Comparison of ENCODE assay signal across 11 mouse cellular contexts in genomic region chr7:36709974-36710373, GRCm38 (mm10). TPM values are rescaled to one million over a fixed set of nuclear protein-coding genes. Genes with fewer than 3 reads are reported as not detected.
DNase-seq lines count a peak whose midpoint lies in the region; ATAC-seq and TF ChIP-seq lines count a peak whose summit lies in the region.
"Had no signal": no experiment of that assay in that cellular context is flagged by ENCODE, and none has a peak within 500 bp of the region (broad histone marks: within the 10 kb centered on the region; RNA-seq: fewer than 3 reads in every experiment).

No protein-coding gene starts in this region.

- no peak for DNase-seq in kidney, adult 9 months
- DNase-seq in hindbrain, postnatal 0 days (ENCODE audit: low spot score): no peak
- DNase-seq in frontal cortex, postnatal 14 days (ENCODE audit: low spot score in 2 of 2): no peak
- DNase-seq in right cerebral cortex, postnatal 4 days: no peak
- no peak for DNase-seq in MN1 (ENCODE audit: low spot score)
- DNase-seq: thymus, adult 18-20 months had no signal

- H3K9me3 ChIP-seq in kidney, embryonic 16.5 days (ENCODE audit: low read length): no peaks in the 10 kb centered on the region
- no peaks in the 10 kb centered on the region for H3K9me3 ChIP-seq in forebrain, embryonic 16.5 days (ENCODE audit: control insufficient read depth, low read length)
- no peaks in the 10 kb centered on the region for H3K9me3 ChIP-seq in hindbrain, postnatal 0 days (ENCODE audit: low read length)
- no peaks in the 10 kb centered on the region for H3K9me3 ChIP-seq in neural tube, embryonic 13.5 days

- peak overlapping the region; percentile 31 for H3K4me2 ChIP-seq in kidney, embryonic 16.5 days (replicated peaks; ENCODE audit: low read depth, low read length)
- peak overlapping the region; percentile 14; the same call in 1 of the 2 replicates for H3K4me2 ChIP-seq in forebrain, embryonic 16.5 days (ENCODE audit: low read length)
- peak overlapping the region; percentile 10; the same call in 1 of the 2 replicates for H3K4me2 ChIP-seq in hindbrain, postnatal 0 days (ENCODE audit: low read depth, low read length)
- H3K4me2 ChIP-seq in neural tube, embryonic 13.5 days: peak overlapping the region; percentile 66

- no peak for ATAC-seq in kidney, embryonic 16.5 days (ENCODE audit: low FRiP score, low TSS enrichment)
- no peak for ATAC-seq in forebrain, embryonic 16.5 days
- ATAC-seq in hindbrain, postnatal 0 days: no peak
- no peak; the same call in 1 of the 2 replicates for ATAC-seq in neural tube, embryonic 13.5 days (ENCODE audit: low read depth)
- ATAC-seq: CD4-positive, CD25-positive, alpha-beta regulatory T cell, adult 4 months had no signal

- peaks cover 37% of the 10 kb centered on the region for H3K4me1 ChIP-seq in kidney, embryonic 16.5 days (ENCODE audit: insufficient read depth, low read length)
- peaks cover 52% of the 10 kb centered on the region for H3K4me1 ChIP-seq in forebrain, embryonic 16.5 days (replicated peaks; ENCODE audit: control insufficient read depth, insufficient read depth, low read length)
- no peaks in the 10 kb centered on the region for H3K4me1 ChIP-seq in hindbrain, postnatal 0 days (ENCODE audit: insufficient read depth, low read length)
- peaks cover 87% of the 10 kb centered on the region for H3K4me1 ChIP-seq in neural tube, embryonic 13.5 days (replicated peaks)

- TF ChIP-seq CTCF in hindbrain, postnatal 0 days (IDR thresholded peaks at IDR 0.05; ENCODE audit: low read depth): no peak

- H3K9ac ChIP-seq in kidney, embryonic 16.5 days (replicated peaks; ENCODE audit: low read length): no peak overlapping the region
- no peak overlapping the region for H3K9ac ChIP-seq in forebrain, embryonic 16.5 days (replicated peaks; ENCODE audit: low read depth, low read length)
- no peak overlapping the region for H3K9ac ChIP-seq in hindbrain, postnatal 0 days (replicated peaks; ENCODE audit: low read length)
- 0 out of 2 replicates have a peak overlapping the region, but pooled peaks have one; percentile 9 for H3K9ac ChIP-seq in neural tube, embryonic 13.5 days

- WGBS in kidney, embryonic 16.5 days: 30% methylated on average over 12 of the region's 12 CpGs
- WGBS in forebrain, embryonic 16.5 days: 33% methylated on average over 12 of the region's 12 CpGs
- 40% methylated on average over 12 of the region's 12 CpGs for WGBS in hindbrain, postnatal 0 days
- WGBS in neural tube, embryonic 13.5 days: 4% methylated on average over 12 of the region's 12 CpGs

- H3K27ac ChIP-seq in kidney, embryonic 16.5 days (ENCODE audit: low read length): no peak overlapping the region
- no peak overlapping the region for H3K27ac ChIP-seq in forebrain, embryonic 16.5 days (ENCODE audit: low read length)
- H3K27ac ChIP-seq in hindbrain, postnatal 0 days: no peak overlapping the region
- peak overlapping the region; percentile 94 for H3K27ac ChIP-seq in neural tube, embryonic 13.5 days (replicated peaks)

- H3K27me3 ChIP-seq in kidney, embryonic 16.5 days (ENCODE audit: insufficient read depth, low read length): peaks cover 7% of the 10 kb centered on the region; the same call in 1 of the 2 replicates
- no peaks in the 10 kb centered on the region for H3K27me3 ChIP-seq in forebrain, embryonic 16.5 days (replicated peaks; ENCODE audit: control insufficient read depth, insufficient read depth, low read length)
- no peaks in the 10 kb centered on the region for H3K27me3 ChIP-seq in hindbrain, postnatal 0 days (ENCODE audit: insufficient read depth, low read length)
- H3K27me3 ChIP-seq in neural tube, embryonic 13.5 days: no peaks in the 10 kb centered on the region

- no peak overlapping the region for H3K4me3 ChIP-seq in kidney, embryonic 16.5 days (ENCODE audit: low read length)
- H3K4me3 ChIP-seq in forebrain, embryonic 16.5 days (replicated peaks; ENCODE audit: low read length): no peak overlapping the region
- no peak overlapping the region for H3K4me3 ChIP-seq in hindbrain, postnatal 0 days (ENCODE audit: low read length)
- H3K4me3 ChIP-seq in neural tube, embryonic 13.5 days: peak overlapping the region; percentile 8
- H3K4me3 ChIP-seq: left cerebral cortex, adult 2 months had no signal

- H3K36me3 ChIP-seq in kidney, embryonic 16.5 days (ENCODE audit: insufficient read depth, low read length): no peaks in the 10 kb centered on the region
- H3K36me3 ChIP-seq in forebrain, embryonic 16.5 days (ENCODE audit: control insufficient read depth, insufficient read depth): no peaks in the 10 kb centered on the region
- no peaks in the 10 kb centered on the region for H3K36me3 ChIP-seq in hindbrain, postnatal 0 days (ENCODE audit: insufficient read depth, low read length)
- no peaks in the 10 kb centered on the region; the same call in 1 of the 2 replicates for H3K36me3 ChIP-seq in neural tube, embryonic 13.5 days

RNA-seq across cellular contexts. Expression of gene Tshz3, which starts 12.1 kb away (rescaled TPM):
- 11.7 and 17.6 TPM in 2 replicates for polyA plus RNA-seq in kidney, embryonic 16.5 days (2015; fragmentation: Nextera tagmentation; extraction: Ambion mirVana)
- polyA plus RNA-seq in forebrain, embryonic 16.5 days (2015; fragmentation: Nextera tagmentation; extraction: Ambion mirVana): 29.8 and 38.7 TPM in 2 replicates
- 25.3 and 28.4 TPM in 2 replicates for total RNA-seq in hindbrain, postnatal 0 days (2014; rRNA removed)
- 14.6 and 18.1 TPM in 2 replicates for polyA plus RNA-seq in hindbrain, postnatal 0 days (2015; fragmentation: Nextera tagmentation; extraction: Ambion mirVana)
- polyA plus RNA-seq in neural tube, embryonic 13.5 days (2015; fragmentation: Nextera tagmentation; extraction: Ambion mirVana): 43.1 and 44.9 TPM in 2 replicates
- polyA plus RNA-seq: CD4-positive, CD25-positive, alpha-beta regulatory T cell, adult 4 months had no signal

Comparison
In these comparisons a context has a peak if more than half of its experiments do, and no peak if none do; other contexts are left out.
1. H3K4me2 ChIP-seq: peak in every context shown above with its lines; median percentile 66 in neural tube, embryonic 13.5 days; 31 in kidney, embryonic 16.5 days; 14 in forebrain, embryonic 16.5 days; 10 in hindbrain, postnatal 0 days.